Mouse (Mus musculus) left cerebral cortex, adult 18-20 months (tissue): ENCODE data around the gene Lhpp. TPM values are rescaled to one million over a fixed set of nuclear protein-coding genes. Genes with fewer than 3 reads are reported as not detected.
A peak's percentile ranks its signal among the peaks of the same experiment; 100 is the strongest.

ENCODE experiments used
- DNase-seq, 2 experiments: peaks; one replicate each; pipeline ENCODE4 v3.0.0; 2021 to 2022; ENCODE audit warnings: low spot score in 2 of 2, mixed read lengths in 1 of 2
- long read RNA-seq, 2 experiments: library from polyadenylated mRNA; stranded (forward); transcript quantifications; one replicate each; pipeline ENCODE4 v2.0.0; 2021
- total RNA-seq, 2 experiments: library from RNA; stranded (reverse); gene quantifications; 2 replicates each; pipeline ENCODE4 v1.2.3; 2021

Gene Lhpp
- 10 to 100 TPM; 15.0 to 16.4 TPM for total RNA-seq
- long read RNA-seq, experiment 1, transcript Lhpp-201 (7 exons, 1,612 nt) = major isoform, 12 of 19 reads
- long read RNA-seq, experiment 1, partial matches to known transcripts = 0 of 19 reads
- long read RNA-seq, experiment 1, other reads (novel, unspliced or antisense) = 7 of 19 reads
- long read RNA-seq, experiment 2, transcript Lhpp-201 (7 exons, 1,612 nt) = major isoform, 12 of 15 reads
- long read RNA-seq, experiment 2, partial matches to known transcripts = 0 of 15 reads
- long read RNA-seq, experiment 2, other reads (novel, unspliced or antisense) = 3 of 15 reads

- DNase-seq = peak; percentile 74 to 84
Observed at GRCm38 (mm10) chr7:132610468-132611318, at the start of gene Lhpp. Gene Lhpp (plus strand): TSS chr7:132610638.

- DNase-seq = no peak
Observed at GRCm38 (mm10) chr7:132565831-132566230, 44.6 kb upstream of the Lhpp start.

GRCm38 (mm10) chr7:132568817-132569216 lies 41.6 kb upstream of the Lhpp start:
- no peak for DNase-seq

GRCm38 (mm10) chr7:132570071-132570470 lies 40.4 kb upstream of the Lhpp start:
- DNase-seq = peak in 1 of 2 experiments; percentile 24

- DNase-seq = no peak
Observed at GRCm38 (mm10) chr7:132571481-132571880, 39.0 kb upstream of the Lhpp start.

- no peak for DNase-seq
Observed at GRCm38 (mm10) chr7:132572738-132573137, 37.7 kb upstream of the Lhpp start.

GRCm38 (mm10) chr7:132573205-132573604 lies 37.2 kb upstream of the Lhpp start:
- no peak for DNase-seq

GRCm38 (mm10) chr7:132574646-132575045 lies 35.8 kb upstream of the Lhpp start:
- DNase-seq = no peak

- DNase-seq = peak; percentile 78 to 84
Observed at GRCm38 (mm10) chr7:132575623-132576022, 34.8 kb upstream of the Lhpp start.

- DNase-seq = peak; percentile 89 to 95
Observed at GRCm38 (mm10) chr7:132576116-132576650, 34.3 kb upstream of the Lhpp start, which contains the start of gene Oat. Gene Oat (minus strand): TSS chr7:132576398.

GRCm38 (mm10) chr7:132576891-132577290 lies 33.5 kb upstream of the Lhpp start:
- DNase-seq = no peak

GRCm38 (mm10) chr7:132580511-132580910 lies 29.9 kb upstream of the Lhpp start:
- DNase-seq = no peak

GRCm38 (mm10) chr7:132581441-132581840 lies 29.0 kb upstream of the Lhpp start:
- DNase-seq = no peak

- DNase-seq = no peak
Observed at GRCm38 (mm10) chr7:132585695-132586491, 24.5 kb upstream of the Lhpp start.

GRCm38 (mm10) chr7:132587167-132587566 lies 23.3 kb upstream of the Lhpp start:
- DNase-seq = peak in 1 of 2 experiments; percentile 34

- no peak for DNase-seq
Observed at GRCm38 (mm10) chr7:132589610-132590009, 20.8 kb upstream of the Lhpp start.

- DNase-seq = no peak
Observed at GRCm38 (mm10) chr7:132593762-132594161, 16.7 kb upstream of the Lhpp start.

- DNase-seq = no peak
Observed at GRCm38 (mm10) chr7:132594325-132594724, 16.1 kb upstream of the Lhpp start.

GRCm38 (mm10) chr7:132595787-132596186 lies 14.7 kb upstream of the Lhpp start:
- DNase-seq = no peak

GRCm38 (mm10) chr7:132596557-132597250 lies 13.7 kb upstream of the Lhpp start:
- no peak for DNase-seq
